Mouse (Mus musculus) T-helper 1 cell (primary cell): ENCODE measurements around the gene Gm5089.

Experiments used
- in situ Hi-C: fragments of 300-600 bp; cut with MboI, MseI; formaldehyde crosslinking; loops from one replicate; pipeline ENCODE4 v1.15.1; 2025; ENCODE audit warnings: high pct_unique_total_duplicates

The Gm5089 gene

GRCm38 (mm10) chr14:122426529-122427203 is 24.2 kb downstream of the Gm5089 start:
- in situ Hi-C loops = no loop called here

GRCm38 (mm10) chr14:122424441-122424840 is 26.5 kb downstream of the Gm5089 start:
- in situ Hi-C loops = no loop called here

DNA sequence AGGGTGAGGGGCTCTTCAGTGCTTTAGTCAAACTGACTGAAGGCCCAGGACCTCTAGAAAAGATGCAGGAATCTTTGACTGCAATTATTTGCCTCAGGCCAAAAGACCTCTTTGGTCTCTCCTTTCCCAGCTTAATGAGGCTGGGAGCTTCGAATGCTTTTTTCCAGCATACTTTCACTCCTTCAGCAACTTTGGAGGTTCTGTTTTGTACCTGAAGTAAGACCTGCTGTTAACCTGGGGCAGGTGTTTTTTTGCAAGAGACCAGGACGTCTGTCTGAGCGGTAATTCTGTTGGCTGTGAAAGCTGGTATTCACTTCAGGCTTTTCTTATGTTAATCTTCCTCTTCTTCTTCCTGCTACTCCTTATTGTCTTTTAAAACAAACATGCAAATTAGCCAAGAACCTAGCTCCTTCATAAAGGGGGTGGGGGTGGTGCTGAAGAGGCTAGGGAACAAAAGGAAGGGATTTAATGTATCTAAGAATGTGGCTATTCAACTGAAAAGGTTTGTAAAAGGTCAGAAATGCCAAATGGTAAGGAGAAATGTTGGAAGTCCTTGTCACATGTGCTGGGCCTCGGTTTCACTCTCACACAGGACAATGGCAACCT is 34.6 kb downstream of the Gm5089 start:
- in situ Hi-C loops = no loop called here

DNA sequence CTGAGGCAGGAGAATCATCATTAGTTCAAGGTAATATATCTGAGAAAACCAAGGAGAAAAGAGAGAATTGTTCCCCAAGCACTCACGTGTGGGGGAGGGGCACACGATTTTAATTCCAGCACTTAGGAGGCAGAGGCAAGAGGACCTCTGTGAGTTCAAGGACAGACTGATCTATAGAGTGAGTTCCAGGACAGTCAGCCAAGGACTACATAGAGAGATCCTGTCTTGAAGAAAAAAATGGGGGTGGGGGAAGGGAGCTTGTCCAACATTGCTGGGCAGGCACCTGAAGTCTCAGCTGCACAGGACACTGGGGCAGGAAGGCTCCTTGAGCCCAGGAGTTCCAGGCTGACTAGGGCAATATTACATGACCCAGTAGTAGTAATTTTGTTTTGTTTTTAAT is 36.1 kb downstream of the Gm5089 start:
- in situ Hi-C loops = no loop called here

DNA sequence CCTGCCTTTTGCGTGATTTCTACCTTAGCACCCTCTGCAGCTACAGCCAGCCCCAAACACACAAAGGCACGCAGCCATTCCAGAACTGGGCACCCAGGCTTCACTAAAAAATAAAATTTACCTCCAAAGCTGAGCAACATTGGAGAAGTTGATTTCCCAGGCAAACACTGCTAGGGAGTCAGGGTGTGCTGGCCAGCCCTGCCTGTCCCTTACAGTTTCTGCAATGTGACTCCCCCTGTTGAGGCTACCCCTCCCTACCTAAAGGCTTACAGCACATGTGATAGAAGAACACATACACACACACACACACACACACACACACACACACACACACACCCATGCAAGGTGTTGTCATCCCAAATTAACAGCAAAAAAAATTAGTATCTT is 37.4 kb downstream of the Gm5089 start:
- in situ Hi-C loops = no loop called here

DNA sequence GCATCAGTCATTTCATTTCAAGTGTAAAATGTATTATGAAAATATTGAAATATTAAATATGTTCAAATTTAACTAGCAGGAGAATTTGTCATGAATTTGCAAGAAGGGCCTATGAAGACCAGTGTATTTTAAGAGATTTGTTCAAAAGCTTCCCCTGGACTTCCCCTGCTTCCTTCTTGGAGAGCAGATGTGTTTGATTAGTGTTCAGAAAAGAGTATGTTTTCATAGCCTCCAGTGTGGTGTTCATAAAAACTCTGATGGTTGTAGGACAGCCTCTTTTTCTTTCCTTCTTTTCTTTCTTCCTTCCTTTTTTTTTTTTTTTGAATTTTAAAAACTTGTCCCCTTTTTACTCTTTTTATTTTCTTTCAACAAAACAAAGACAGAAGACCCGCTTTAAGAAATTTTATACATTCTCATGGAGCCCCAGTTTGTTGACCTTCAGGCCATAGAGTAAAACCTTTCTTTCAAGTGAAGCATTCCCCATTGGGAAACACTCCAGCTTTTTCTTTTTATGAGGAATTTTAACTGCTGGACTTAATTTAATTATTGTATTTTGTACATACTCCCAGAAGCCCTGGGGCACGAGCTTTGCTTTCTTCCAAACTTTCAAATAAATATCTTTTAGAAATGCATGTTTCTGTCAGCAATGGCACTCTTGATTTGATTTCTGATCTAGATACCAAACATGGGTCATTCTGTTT is 37.9 kb downstream of the Gm5089 start:
- in situ Hi-C loops = no loop called here

DNA sequence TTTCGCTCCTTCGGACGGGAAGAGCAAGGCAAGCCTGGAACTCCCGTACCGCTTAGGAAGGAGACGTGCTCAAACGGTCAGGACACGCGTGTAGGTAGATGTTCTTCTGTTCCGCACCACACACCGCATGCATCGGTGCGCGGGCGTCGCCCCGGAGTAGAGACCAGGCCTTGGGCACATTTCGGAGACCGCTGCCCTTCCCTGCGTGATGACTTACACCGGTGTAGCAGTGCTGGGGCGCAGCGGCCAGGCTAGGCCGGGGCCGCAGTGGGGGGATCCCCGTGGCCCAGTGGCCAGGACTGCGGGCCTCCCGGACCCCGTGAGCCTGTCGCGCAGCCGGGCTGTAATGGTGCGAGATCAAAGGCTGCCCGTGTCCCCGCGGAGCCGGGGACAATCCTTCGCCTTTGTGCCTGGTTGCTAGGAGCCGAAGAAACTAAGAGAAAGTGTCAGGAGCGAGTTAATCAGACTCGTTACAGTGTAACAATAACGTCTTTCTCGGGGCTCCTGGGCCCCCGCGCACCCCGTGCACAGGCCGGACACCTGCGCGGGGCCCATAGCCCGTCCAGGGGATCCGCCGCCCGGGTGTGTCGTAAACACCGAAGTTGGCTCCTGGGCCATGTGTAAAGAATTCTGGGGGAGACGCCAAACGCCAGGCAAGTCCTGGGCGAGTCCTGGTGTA is 44.2 kb downstream of the Gm5089 start:
- in situ Hi-C loops = no loop called here

DNA sequence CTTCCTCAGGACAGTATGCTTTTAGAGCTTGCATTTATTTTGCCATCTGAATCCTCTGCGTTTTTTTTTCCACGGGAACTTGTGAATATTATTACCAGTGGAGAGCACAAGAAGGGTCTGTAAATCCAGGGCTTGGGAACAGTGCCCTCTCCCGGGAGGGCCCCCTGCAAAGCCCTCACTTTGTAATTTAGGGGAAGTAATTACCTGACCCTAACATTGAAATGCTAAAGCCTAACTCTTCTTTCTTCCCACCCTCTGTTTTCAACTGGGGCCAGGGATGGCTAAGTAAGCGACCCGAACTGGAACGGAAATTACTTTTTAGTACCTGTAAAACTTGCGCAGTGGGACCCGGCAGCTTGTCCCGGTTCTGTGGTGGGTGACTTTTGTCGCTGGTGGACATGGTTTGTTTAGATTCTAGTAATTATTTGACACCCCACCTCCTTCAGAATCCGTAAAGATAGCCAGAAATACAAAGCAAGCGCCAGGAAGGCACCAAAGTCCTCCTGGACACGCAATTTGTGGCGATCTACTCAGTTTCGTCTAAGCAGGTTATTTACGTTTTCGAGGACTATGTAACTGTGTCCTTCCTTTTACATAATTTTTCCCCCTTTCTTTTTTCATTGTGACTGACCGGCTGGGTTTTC is 44.9 kb downstream of the Gm5089 start:
- in situ Hi-C loops = no loop called here

GRCm38 (mm10) chr14:122405236-122405635 is 45.7 kb downstream of the Gm5089 start:
- in situ Hi-C loops = no loop called here

DNA sequence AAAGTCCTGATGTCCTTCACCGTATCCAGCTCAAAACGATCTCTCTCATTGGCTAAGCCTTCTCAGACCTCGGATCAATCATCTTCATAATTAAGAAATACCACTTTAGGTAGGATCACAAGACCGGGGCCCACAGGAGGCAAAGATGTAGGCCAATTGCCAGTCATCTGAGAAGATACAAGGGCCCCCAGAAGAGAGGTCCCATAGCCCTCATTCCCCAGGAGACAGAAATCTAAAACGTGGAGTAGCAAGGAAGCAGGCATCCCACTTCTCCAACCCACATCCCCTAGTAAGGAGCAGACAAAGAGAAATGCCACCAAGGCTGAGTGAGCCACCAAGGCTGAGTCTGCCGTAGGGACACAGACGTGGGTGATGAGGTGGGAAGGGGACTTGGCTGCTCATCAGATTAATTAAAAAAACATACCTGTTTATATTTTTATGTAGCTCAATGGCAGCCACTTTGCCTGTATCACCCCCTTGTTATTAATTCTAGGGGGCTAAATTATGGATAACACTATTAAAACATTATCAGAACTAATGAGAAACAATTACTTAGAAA is 46.2 kb downstream of the Gm5089 start:
- in situ Hi-C loops = no loop called here

DNA sequence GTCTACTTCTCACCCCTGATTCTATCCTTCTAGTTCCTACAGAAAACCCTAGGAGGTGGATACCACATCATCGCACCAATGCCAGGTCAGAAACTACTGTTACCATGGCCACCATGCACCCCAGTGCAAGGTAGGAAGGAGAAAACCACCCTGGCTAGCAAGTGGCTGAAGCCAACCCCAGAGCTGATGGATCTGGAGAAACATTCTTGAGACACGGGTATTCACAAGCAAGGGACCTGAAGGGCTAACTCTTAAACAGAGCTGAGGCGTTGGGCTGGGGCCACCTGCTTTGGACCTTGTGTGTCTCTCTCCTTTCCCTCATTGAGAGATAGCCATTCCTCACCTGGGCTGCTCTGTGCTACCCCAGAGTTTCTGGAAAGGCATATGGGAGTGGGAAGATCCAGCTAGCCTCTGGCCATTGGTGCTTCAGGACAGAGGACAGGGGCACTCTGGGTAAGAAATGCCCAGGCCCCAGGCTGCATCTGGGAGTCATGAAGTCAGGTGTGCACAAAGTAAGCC is 47.4 kb downstream of the Gm5089 start:
- in situ Hi-C loops = no loop called here

DNA sequence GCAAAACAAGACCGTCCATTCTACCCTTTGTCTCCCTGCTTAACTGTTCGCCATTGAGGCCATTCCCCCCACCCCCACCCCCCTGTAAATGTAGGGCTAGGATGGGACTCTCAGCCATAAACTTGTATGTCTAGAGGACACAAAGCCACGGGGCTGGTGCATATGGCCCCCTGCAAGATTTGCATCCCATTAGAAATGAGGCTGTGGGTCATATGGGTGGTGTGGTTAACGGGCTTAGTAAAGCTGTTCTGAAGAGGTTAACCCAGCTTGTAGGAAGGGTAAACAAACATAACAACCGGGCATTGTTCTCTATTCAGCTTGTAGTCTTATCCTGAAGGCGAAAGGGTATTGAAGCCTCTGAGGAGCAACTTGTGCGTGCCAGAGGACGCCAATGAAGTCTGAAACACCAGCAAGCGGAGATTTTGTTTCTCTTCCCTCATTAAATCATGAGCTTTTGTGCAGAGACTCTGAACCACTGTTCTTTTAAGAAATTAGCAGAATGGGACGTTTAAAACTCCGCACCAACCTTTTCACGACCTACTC is 48.1 kb downstream of the Gm5089 start:
- in situ Hi-C loops = no loop called here

- in situ Hi-C loops = no loop called here
Observed at GRCm38 (mm10) chr14:122401886-122402285, 49.0 kb downstream of the Gm5089 start.

- in situ Hi-C loops = no loop called here
Observed at GRCm38 (mm10) chr14:122399906-122400305, 51.0 kb downstream of the Gm5089 start.

- in situ Hi-C loops = no loop called here
Observed at GRCm38 (mm10) chr14:122398676-122399075, 52.2 kb downstream of the Gm5089 start.

- in situ Hi-C loops = no loop called here
Observed at GRCm38 (mm10) chr14:122393119-122393518, 57.8 kb downstream of the Gm5089 start.

DNA sequence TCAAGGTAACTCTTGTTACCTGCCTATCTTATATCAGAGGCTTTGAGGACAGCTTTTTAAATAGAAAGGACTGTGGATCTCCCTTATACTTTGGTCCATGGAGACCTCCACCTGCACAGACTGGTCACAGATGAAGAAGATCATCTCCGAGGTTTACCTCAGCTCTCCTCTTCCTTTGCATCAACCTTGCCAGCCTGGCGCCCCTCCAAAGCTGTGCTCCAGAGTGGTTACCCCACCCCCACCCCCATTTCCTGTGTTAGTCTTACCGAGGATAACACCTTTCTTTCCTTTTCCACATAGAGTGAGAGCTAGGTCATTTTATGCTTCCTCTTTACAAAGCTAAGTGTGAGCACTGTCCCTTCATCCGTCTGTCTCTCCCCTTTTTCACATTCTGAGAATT is 60.0 kb downstream of the Gm5089 start:
- in situ Hi-C loops = no loop called here

- in situ Hi-C loops = no loop called here
Observed at GRCm38 (mm10) chr14:122389684-122390370, 61.1 kb downstream of the Gm5089 start.

GRCm38 (mm10) chr14:122388431-122389031 is 62.4 kb downstream of the Gm5089 start:
- in situ Hi-C loops = no loop called here

- in situ Hi-C loops = no loop called here
Observed at GRCm38 (mm10) chr14:122387781-122388180, 63.1 kb downstream of the Gm5089 start.
